Mouse (Mus musculus) common myeloid progenitor, adult 5-6 weeks (primary cell): Measurements from ENCODE around the gene Otulin. TPM values are rescaled to one million over a fixed set of nuclear protein-coding genes. Genes with fewer than 3 reads are reported as not detected.

ENCODE experiments used
- ATAC-seq: replicated peaks from 2 replicates; pipeline ENCODE4 v1.8.0; 2016; ENCODE audit warnings: low read depth, mild to moderate bottlenecking, moderate TSS enrichment, inconsistent platforms; ENCODE audit not compliant: poor library complexity, severe bottlenecking
- total RNA-seq: library from RNA; stranded (forward); fragments of 200-1000, 187-1606 nt; gene quantifications from 2 replicates; pipeline ENCODE4 v1.2.3, GENCODE M21; 2017

The Otulin gene
- total RNA-seq, 1 experiment from 2014 or later: 30.4 TPM

DNA sequence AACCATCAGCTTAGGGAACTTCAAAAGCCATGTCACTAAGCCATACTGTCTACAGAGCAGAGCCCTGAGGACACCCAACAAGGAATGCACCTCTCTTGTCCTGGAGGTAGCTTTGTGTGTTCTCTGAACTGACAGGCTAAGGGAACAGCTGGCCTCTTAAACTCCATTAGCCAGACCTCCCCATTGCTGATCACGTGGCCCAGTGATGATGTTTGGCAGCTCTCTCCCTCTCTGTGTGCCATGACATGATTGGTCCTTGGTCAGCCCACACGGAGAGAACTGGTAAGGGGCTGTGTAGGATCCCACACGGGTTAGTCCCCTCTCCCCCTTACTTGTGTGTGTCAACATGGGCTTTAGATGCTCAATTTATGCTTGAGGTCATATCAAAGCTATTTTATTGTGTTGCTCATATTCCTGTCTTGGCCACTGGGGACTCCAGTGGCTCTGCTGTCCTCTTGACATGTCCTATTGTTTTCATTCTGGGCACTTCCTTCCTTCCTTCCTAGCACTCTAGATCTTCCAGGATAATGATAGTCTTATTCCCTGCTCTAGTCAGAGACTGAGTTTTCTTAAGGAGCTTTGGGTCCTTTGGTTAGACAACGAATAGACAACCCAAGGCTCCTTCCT is 44.9 kb downstream of the Otulin start:
- ATAC-seq: no peak

DNA sequence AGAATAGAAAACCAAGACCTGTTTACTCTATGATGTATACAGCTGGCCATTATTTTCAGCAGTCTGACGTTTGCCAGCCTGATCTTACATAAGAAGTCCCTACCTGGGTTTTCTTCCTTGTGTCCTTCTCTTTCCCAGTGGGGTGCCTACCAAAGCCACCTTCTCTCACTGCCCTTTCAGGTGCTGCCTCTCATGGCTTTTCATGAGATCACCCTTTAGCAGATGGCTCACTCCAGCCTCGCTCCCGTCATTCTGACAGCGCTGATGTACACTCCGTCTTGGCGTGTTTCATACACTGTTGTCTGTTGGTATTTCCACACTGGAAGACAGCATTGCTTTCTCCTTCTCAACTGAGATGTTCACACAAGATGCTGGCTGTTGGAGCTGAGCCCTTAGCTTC is 46.9 kb downstream of the Otulin start:
- ATAC-seq: no peak

DNA sequence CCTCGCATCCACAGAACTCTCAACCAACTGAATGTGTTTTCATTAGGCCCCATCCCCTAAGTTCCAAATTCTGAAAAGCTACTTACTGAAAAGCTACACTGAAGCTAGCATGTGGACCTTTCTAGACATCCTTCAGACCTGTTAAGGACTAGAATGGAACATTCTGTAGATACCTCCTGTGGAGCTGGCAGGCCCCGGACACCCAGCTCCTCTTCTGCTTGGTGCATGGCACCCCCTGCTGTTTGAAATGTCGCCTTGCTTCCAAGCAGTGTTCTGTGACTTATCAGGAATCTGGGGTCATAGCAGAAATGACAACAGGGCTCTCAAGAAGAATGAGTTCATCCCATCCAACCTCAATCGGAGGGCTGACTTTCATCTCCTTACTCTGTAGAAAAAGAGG is 47.5 kb downstream of the Otulin start:
- peak; percentile 80 for ATAC-seq

- no peak for ATAC-seq
These were observed 48.1 kb downstream of the Otulin start for GRCm38 (mm10) chr15:27582428-27582827.

DNA sequence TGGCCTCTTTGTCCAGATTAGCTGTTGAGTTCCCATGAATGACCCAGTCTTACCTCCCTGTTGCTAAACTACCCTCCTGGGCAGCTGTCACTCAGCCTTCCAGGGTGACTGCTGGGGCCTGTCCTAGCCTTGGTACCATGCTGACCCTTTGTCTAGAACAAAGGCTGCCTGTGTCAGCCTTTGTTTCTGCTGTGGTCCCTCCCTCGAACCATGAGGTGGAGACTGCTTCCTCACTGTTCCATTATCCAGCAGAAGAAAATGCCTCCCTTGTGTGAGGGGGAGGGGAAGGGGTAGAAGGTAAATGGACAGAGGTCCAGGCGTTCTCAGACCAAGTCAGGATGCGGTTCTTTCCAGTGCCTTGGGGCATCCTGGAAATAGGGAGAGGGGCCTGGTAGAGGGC is 48.9 kb downstream of the Otulin start:
- no peak for ATAC-seq

GRCm38 (mm10) chr15:27580771-27581170 is 49.7 kb downstream of the Otulin start:
- no peak for ATAC-seq

- no peak for ATAC-seq
These were observed 50.6 kb downstream of the Otulin start for GRCm38 (mm10) chr15:27579853-27580252.

GRCm38 (mm10) chr15:27578918-27579317 is 51.6 kb downstream of the Otulin start:
- ATAC-seq: no peak

- ATAC-seq: peak; percentile 36
These were observed 52.3 kb downstream of the Otulin start for GRCm38 (mm10) chr15:27577915-27578780.

DNA sequence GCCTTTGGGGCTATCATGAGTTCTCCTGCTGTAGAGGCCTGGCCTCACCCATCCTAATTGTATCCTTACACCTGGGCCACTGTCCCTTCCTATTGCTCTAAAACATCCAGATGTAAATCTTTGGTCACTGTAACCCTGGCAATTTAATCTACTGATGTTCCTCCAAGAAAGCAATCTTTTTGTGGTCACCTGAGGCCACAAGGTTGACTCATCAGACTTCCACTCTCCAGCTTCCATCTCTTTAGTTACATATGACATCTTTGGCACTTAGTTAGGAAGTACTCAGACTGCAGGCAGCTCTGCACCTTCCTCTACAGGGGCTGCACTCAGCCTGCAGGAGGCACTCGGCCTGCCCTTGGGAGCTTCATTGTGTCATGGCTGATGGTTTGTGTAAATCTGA is 53.6 kb downstream of the Otulin start:
- ATAC-seq: no peak

GRCm38 (mm10) chr15:27575932-27576331 is 54.6 kb downstream of the Otulin start:
- no peak for ATAC-seq

DNA sequence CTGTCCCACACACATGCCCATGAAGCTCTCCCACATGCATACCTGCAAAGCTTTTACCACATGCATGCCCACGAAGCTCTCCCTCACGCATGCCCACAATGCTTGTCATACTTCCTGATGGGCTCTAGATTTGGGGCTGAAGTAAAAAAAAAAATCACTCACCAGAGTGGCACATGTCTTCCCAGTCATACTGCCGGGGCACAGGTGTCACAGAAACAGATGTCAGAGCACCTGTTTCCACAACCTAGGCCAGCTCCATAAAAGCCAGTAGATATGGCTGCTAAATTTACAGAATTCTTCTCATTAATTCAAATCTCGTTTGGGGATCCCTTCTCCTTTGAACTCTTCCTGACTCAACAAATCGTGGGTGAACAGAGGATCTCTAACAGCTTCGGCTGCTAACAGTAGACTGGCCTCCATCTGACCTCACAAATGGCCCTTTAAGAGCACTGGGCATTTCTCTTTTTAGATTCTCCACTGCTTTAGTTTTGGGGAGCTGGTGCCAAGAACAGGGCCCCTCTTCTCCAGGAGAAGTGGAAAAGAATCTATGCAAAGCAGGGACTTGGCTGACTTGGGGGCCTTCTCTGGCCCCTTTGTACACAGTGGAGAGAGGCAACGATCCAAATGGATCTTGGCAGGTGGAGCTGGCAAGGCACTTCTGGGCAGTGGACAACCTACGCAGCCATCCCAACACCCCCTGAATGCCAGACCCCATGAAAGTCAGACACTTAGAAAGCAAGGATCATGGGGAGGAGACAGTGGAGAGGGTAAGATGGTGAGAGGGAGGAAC is 55.3 kb downstream of the Otulin start:
- no peak for ATAC-seq

- no peak for ATAC-seq
These were observed 59.3 kb downstream of the Otulin start for GRCm38 (mm10) chr15:27571179-27571578.

DNA sequence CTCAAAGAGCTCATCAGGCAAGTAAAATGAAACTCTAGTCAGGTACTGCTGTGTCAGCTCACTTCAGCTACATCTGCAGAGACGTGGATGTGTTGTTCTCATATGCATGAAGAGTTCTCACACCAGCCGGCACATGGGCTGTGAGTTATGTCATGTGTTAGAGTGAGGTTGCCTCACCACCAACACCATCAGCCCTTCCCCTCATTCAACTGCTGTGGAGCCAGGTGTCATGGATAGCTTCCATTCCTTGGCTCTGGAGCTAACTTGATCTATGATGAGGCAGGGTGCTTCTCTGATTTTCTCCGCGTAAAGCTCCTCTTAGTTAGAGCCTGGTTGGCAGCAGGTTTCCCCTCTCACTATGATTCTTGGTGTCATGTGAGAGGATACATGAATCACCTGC is 60.1 kb downstream of the Otulin start:
- no peak for ATAC-seq

GRCm38 (mm10) chr15:27569924-27570323 is 60.6 kb downstream of the Otulin start:
- ATAC-seq: no peak

DNA sequence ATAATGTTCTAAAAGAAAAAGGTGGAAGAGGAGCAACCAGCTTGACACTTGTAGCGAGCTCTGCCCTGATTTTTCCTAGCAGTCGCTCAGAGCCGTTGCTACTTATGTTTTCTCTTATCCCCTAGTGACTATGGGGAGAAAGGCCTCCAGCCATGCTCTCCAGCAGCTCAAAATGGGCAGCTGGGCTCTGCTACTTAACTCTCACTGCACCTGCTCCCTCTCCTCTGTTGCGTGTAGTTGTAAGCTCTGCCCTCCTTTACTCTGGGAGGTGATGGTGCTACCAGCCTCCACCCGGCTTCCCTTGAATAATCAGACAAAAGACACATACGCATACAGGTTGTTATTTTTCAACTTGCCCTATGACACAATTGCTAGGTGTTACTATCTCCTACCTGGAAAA is 62.1 kb downstream of the Otulin start:
- ATAC-seq: no peak

- ATAC-seq: no peak
These were observed 63.1 kb downstream of the Otulin start for GRCm38 (mm10) chr15:27567356-27567755.

DNA sequence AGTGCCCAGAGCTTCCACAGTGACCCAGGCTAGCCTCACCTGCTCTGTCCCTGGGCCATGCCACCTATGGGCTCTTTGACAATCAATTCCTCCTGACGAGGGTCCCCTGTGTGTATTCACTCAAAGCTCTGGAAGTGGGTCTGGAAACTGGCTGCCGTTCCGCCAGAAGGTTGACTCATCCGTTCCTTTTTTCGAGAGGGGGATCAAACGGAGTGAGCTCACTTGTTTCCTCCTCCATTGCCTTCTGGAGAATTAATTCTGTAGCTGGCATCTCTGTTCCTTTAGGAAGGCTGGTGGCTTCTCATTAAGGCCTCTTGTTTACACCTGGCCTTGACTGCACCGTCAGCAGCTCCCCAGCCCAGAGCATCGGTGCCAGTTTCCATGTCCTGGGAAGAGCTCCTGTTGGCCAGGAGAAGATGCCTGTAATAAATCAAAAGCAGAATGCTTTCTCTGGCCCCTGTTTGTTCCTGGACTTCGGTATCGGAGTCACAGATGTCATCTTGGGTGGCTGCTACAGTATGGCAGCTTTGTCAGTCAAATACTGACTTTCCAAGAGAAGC is 64.8 kb downstream of the Otulin start:
- ATAC-seq: no peak

DNA sequence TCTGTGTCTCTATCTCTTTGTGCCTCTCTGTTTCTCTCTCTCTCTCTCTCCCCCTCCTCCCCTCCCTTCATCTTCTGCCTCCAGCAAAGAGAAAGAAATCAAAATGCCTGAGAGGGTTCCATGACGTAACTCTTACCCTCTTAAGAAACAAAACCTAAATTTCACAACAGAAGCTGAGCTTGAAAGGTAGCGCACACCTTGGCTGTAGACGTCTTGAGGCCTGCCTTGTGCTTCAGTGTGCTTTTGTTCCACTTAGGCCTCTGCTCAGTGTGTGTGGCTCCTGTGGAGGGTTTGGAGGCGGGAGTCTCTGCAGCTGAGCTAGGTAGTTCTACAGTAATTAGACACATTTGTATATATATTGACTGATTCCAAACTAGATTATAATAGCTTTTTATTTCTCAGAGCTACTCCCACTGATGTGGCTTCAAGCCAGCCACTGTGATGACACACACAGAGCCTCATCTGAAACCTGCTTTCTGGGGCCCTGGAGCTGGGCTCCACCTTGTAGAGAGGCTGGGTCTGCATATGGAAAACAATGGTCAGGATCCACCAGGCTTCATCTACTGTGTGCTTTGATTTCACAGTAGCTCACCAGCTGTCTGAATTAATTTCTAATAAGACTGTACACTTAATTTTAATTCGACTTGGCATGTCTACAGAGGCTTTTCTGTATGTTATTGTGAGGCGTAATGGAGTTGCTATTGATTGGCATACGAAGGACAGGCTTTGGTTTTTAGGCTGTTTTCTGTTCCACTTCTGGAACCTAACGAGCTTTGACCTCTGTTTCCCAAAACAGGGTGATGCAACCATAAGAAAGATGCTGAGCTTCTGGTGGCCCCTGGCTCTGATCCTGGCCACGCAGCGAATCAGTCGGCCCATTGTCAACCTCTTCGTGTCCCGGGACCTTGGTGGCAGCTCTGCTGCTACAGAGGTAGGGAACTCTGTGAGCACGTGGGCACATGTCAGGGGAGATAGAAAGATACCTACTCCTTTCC is 66.1 kb downstream of the Otulin start:
- no peak for ATAC-seq
